Mouse (Mus musculus): ENCODE data around the gene Gphn.
A peak's percentile ranks its signal among the peaks of the same experiment; 100 is the strongest.
"Not testable (repeated sequence)": the region's sequence is repeated elsewhere in the genome, so short reads cannot be mapped to it uniquely, and the experiment has no call there.

Gphn gene

GRCm38 (mm10) chr12:78389267-78389666, 163.1 kb downstream of the Gphn start:
- no peak for DNase-seq

- no peak for DNase-seq
Measured at GRCm38 (mm10) chr12:78395297-78395696, 169.1 kb downstream of the Gphn start.

GRCm38 (mm10) chr12:78407518-78407917, 181.3 kb downstream of the Gphn start:
- not testable (repeated sequence) for DNase-seq

GRCm38 (mm10) chr12:78522176-78522575, 296.0 kb downstream of the Gphn start:
- no peak for DNase-seq

GRCm38 (mm10) chr12:78522804-78523394, 296.7 kb downstream of the Gphn start:
- no peak for DNase-seq

GRCm38 (mm10) chr12:78537590-78537989, 311.4 kb downstream of the Gphn start:
- DNase-seq = not testable (repeated sequence)

- no peak for DNase-seq
Measured at GRCm38 (mm10) chr12:78550913-78551312, 324.7 kb downstream of the Gphn start.

- DNase-seq = no peak
Measured at GRCm38 (mm10) chr12:78631816-78632215, 405.6 kb downstream of the Gphn start.

GRCm38 (mm10) chr12:78639466-78639865, 413.3 kb downstream of the Gphn start:
- DNase-seq = no peak

- DNase-seq = no peak
Measured at GRCm38 (mm10) chr12:78640086-78640485, 413.9 kb downstream of the Gphn start.

GRCm38 (mm10) chr12:78641220-78641619, 415.0 kb downstream of the Gphn start:
- no peak for DNase-seq

- DNase-seq = no peak
Measured at GRCm38 (mm10) chr12:78643691-78644090, 417.5 kb downstream of the Gphn start.

GRCm38 (mm10) chr12:78645282-78645681, 419.1 kb downstream of the Gphn start:
- DNase-seq = no peak

GRCm38 (mm10) chr12:78659718-78660304, 433.6 kb downstream of the Gphn start:
- no peak for DNase-seq

GRCm38 (mm10) chr12:78678101-78678806, 452.1 kb downstream of the Gphn start:
- no peak for DNase-seq

- DNase-seq = no peak
Measured at GRCm38 (mm10) chr12:78678807-78679189, 452.6 kb downstream of the Gphn start.

- DNase-seq = no peak
Measured at GRCm38 (mm10) chr12:78681048-78681447, 454.9 kb downstream of the Gphn start.

- no peak for DNase-seq
Measured at GRCm38 (mm10) chr12:78682279-78682678, 456.1 kb downstream of the Gphn start.

GRCm38 (mm10) chr12:78685669-78686215, 459.6 kb downstream of the Gphn start:
- no peak for DNase-seq

- no peak for DNase-seq
Measured at GRCm38 (mm10) chr12:78688876-78689275, 462.7 kb downstream of the Gphn start.

GRCm38 (mm10) chr12:78691325-78691724, 465.1 kb downstream of the Gphn start, which contains the start of gene Fam71d:
Gene Fam71d (plus strand): TSS chr12:78691535.
- peak; percentile 2 to 40 for DNase-seq

GRCm38 (mm10) chr12:78693281-78693680, 467.1 kb downstream of the Gphn start:
- DNase-seq = peak; percentile 31 to 71

- no peak for DNase-seq
Measured at GRCm38 (mm10) chr12:78717783-78718182, 491.6 kb downstream of the Gphn start.

GRCm38 (mm10) chr12:78727723-78728122, 501.5 kb downstream of the Gphn start:
- DNase-seq = peak; percentile 9 to 40

Data from kidney, postnatal 25 days (tissue).